Mouse (Mus musculus): ENCODE data around the gene Mylk. TPM values are rescaled to one million over a fixed set of nuclear protein-coding genes. Genes with fewer than 3 reads are reported as not detected.

The Mylk gene
- polyA plus RNA-seq, 1 experiment from 2014 or later = 4.4 TPM

- 66% methylated on average over 5 of the region's 5 CpGs for WGBS
- H3K4me2 ChIP-seq = no peak overlapping the region
- no peak overlapping the region for H3K27ac ChIP-seq (ENCODE audit: low read depth, low read length)
- no peak for ATAC-seq (replicated peaks; ENCODE audit: low FRiP score)
- peaks cover 29% of the 10 kb centered on the region for H3K4me1 ChIP-seq (replicated peaks; ENCODE audit: control insufficient read depth, insufficient read depth, low read length)
- no peaks in the 10 kb centered on the region for H3K27me3 ChIP-seq (replicated peaks; ENCODE audit: control insufficient read depth, insufficient read depth, low read length)
- H3K9me3 ChIP-seq (ENCODE audit: control insufficient read depth, low read length) = no peaks in the 10 kb centered on the region
- no peak overlapping the region for H3K9ac ChIP-seq (ENCODE audit: low read depth, low read length)
- no peak for DNase-seq (ENCODE audit: low spot score)
- no peak overlapping the region for H3K4me3 ChIP-seq (ENCODE audit: low read depth, low read length)
- no peaks in the 10 kb centered on the region for H3K36me3 ChIP-seq (ENCODE audit: control insufficient read depth, insufficient read depth, low read length)
Measured at GRCm38 (mm10) chr16:34940363-34940762, 195.4 kb downstream of the Mylk start.

DNA sequence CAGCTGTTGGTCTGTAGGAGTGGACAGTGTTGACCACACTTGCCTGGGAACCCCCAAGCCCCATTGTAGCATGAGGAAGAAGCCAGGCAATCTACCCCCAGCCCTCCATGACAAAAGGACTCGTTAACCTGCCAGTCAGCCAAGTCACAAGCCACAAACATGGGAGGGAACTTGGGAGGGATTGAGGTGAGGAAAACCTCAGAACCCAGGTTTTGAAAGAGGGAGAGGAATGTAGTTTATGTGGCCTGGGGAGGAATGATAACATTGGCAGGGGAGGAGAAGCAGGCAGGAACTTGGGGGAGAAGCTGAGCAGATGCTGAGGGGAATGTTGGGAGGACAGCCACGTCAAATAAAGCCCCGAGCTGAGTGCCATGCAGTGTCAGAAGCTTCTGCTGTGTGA, 196.9 kb downstream of the Mylk start:
- no peak overlapping the region for H3K27ac ChIP-seq (ENCODE audit: low read depth, low read length)
- H3K36me3 ChIP-seq (ENCODE audit: control insufficient read depth, insufficient read depth, low read length) = no peaks in the 10 kb centered on the region
- 30% methylated on average over 3 of the region's 3 CpGs for WGBS
- H3K4me2 ChIP-seq = no peak overlapping the region
- DNase-seq (ENCODE audit: low spot score) (no peak), ATAC-seq (replicated peaks; ENCODE audit: low FRiP score) (no peak)
- no peak overlapping the region for H3K9ac ChIP-seq (ENCODE audit: low read depth, low read length)
- H3K4me1 ChIP-seq (replicated peaks; ENCODE audit: control insufficient read depth, insufficient read depth, low read length) = peaks cover 20% of the 10 kb centered on the region
- H3K9me3 ChIP-seq (ENCODE audit: control insufficient read depth, low read length) = no peaks in the 10 kb centered on the region
- H3K4me3 ChIP-seq (ENCODE audit: low read depth, low read length) = no peak overlapping the region
- H3K27me3 ChIP-seq (replicated peaks; ENCODE audit: control insufficient read depth, insufficient read depth, low read length) = no peaks in the 10 kb centered on the region

GRCm38 (mm10) chr16:34946301-34946700, 201.3 kb downstream of the Mylk start:
- no peaks in the 10 kb centered on the region for H3K4me1 ChIP-seq (replicated peaks; ENCODE audit: control insufficient read depth, insufficient read depth, low read length)
- H3K27me3 ChIP-seq (replicated peaks; ENCODE audit: control insufficient read depth, insufficient read depth, low read length) = no peaks in the 10 kb centered on the region
- no peak overlapping the region for H3K9ac ChIP-seq (ENCODE audit: low read depth, low read length)
- DNase-seq (ENCODE audit: low spot score) = no peak
- no peak overlapping the region for H3K4me2 ChIP-seq
- 87% methylated on average over 3 of the region's 3 CpGs for WGBS
- no peaks in the 10 kb centered on the region for H3K36me3 ChIP-seq (ENCODE audit: control insufficient read depth, insufficient read depth, low read length)
- no peaks in the 10 kb centered on the region for H3K9me3 ChIP-seq (ENCODE audit: control insufficient read depth, low read length)
- ATAC-seq (replicated peaks; ENCODE audit: low FRiP score) = no peak
- no peak overlapping the region for H3K27ac ChIP-seq (ENCODE audit: low read depth, low read length)
- H3K4me3 ChIP-seq (ENCODE audit: low read depth, low read length) = no peak overlapping the region

GRCm38 (mm10) chr16:34950935-34951334, 205.9 kb downstream of the Mylk start:
- Histone ChIP-seq H3K9me3 (ENCODE audit: control insufficient read depth, low read length) (peaks cover 3% of the 10 kb centered on the region; the same call in 1 of the 2 replicates), H3K9ac (ENCODE audit: low read depth, low read length) (no peak overlapping the region), H3K27ac (ENCODE audit: low read depth, low read length) (no peak overlapping the region), H3K4me2 (no peak overlapping the region), H3K4me1 (replicated peaks; ENCODE audit: control insufficient read depth, insufficient read depth, low read length) (no peaks in the 10 kb centered on the region), H3K36me3 (ENCODE audit: control insufficient read depth, insufficient read depth, low read length) (peaks cover 6% of the 10 kb centered on the region; the same call in 1 of the 2 replicates), H3K4me3 (ENCODE audit: low read depth, low read length) (no peak overlapping the region), H3K27me3 (replicated peaks; ENCODE audit: control insufficient read depth, insufficient read depth, low read length) (no peaks in the 10 kb centered on the region)
- ATAC-seq (replicated peaks; ENCODE audit: low FRiP score) (no peak), DNase-seq (ENCODE audit: low spot score) (no peak)
- WGBS = 56% methylated on average over 9 of the region's 9 CpGs

GRCm38 (mm10) chr16:34952254-34952653, 207.2 kb downstream of the Mylk start:
- WGBS = 46% methylated on average over 5 of the region's 5 CpGs
- ATAC-seq (replicated peaks; ENCODE audit: low FRiP score) (no peak), DNase-seq (ENCODE audit: low spot score) (no peak)
- H3K4me1 ChIP-seq (replicated peaks; ENCODE audit: control insufficient read depth, insufficient read depth, low read length) = 0 out of 2 replicates have a peak, but pooled peaks cover 3% of the 10 kb centered on the region
- no peaks in the 10 kb centered on the region for H3K27me3 ChIP-seq (replicated peaks; ENCODE audit: control insufficient read depth, insufficient read depth, low read length)
- H3K27ac ChIP-seq (ENCODE audit: low read depth, low read length) = no peak overlapping the region
- H3K4me2 ChIP-seq = no peak overlapping the region
- H3K4me3 ChIP-seq (ENCODE audit: low read depth, low read length) = no peak overlapping the region
- H3K9ac ChIP-seq (ENCODE audit: low read depth, low read length) = no peak overlapping the region
- peaks cover 3% of the 10 kb centered on the region; the same call in 1 of the 2 replicates for H3K9me3 ChIP-seq (ENCODE audit: control insufficient read depth, low read length)
- H3K36me3 ChIP-seq (ENCODE audit: control insufficient read depth, insufficient read depth, low read length) = peaks cover 6% of the 10 kb centered on the region; the same call in 1 of the 2 replicates

- no peaks in the 10 kb centered on the region for H3K27me3 ChIP-seq (replicated peaks; ENCODE audit: control insufficient read depth, insufficient read depth, low read length)
- no peak overlapping the region for H3K4me2 ChIP-seq
- H3K9me3 ChIP-seq (ENCODE audit: control insufficient read depth, low read length) = peaks cover 3% of the 10 kb centered on the region; the same call in 1 of the 2 replicates
- H3K36me3 ChIP-seq (ENCODE audit: control insufficient read depth, insufficient read depth, low read length) = peaks cover 6% of the 10 kb centered on the region; the same call in 1 of the 2 replicates
- DNase-seq (ENCODE audit: low spot score) (no peak), ATAC-seq (replicated peaks; ENCODE audit: low FRiP score) (peak; percentile 41; the same call in 1 of the 2 replicates)
- no peak overlapping the region for H3K4me3 ChIP-seq (ENCODE audit: low read depth, low read length)
- no peak overlapping the region for H3K27ac ChIP-seq (ENCODE audit: low read depth, low read length)
- 0 out of 2 replicates have a peak, but pooled peaks cover 3% of the 10 kb centered on the region for H3K4me1 ChIP-seq (replicated peaks; ENCODE audit: control insufficient read depth, insufficient read depth, low read length)
- H3K9ac ChIP-seq (ENCODE audit: low read depth, low read length) = no peak overlapping the region
- 49% methylated on average over 3 of the region's 3 CpGs for WGBS
Measured at GRCm38 (mm10) chr16:34952798-34953197, 207.8 kb downstream of the Mylk start.

DNA sequence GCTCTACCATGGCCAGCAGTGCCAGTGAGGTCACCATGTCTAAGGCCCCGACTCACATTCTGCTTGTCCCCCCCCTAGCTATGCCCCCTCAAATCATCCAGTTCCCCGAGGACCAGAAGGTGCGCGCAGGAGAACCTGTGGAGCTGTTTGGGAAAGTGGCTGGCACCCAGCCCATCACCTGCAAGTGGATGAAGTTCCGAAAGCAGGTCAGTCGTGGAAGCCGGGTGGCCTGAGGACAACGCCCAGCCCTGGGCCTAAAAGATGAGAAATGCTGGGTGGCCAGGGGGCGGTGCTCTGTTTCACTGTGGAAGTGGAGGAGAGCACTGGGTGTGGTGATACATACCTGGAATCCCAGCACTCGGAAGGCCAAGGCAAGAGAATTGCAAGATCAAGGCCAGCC, 208.5 kb downstream of the Mylk start:
- Histone ChIP-seq H3K27me3 (replicated peaks; ENCODE audit: control insufficient read depth, insufficient read depth, low read length) (no peaks in the 10 kb centered on the region), H3K4me2 (no peak overlapping the region), H3K27ac (ENCODE audit: low read depth, low read length) (no peak overlapping the region), H3K9me3 (ENCODE audit: control insufficient read depth, low read length) (peaks cover 3% of the 10 kb centered on the region; the same call in 1 of the 2 replicates), H3K36me3 (ENCODE audit: control insufficient read depth, insufficient read depth, low read length) (peaks cover 6% of the 10 kb centered on the region; the same call in 1 of the 2 replicates), H3K4me3 (ENCODE audit: low read depth, low read length) (no peak overlapping the region), H3K4me1 (replicated peaks; ENCODE audit: control insufficient read depth, insufficient read depth, low read length) (0 out of 2 replicates have a peak, but pooled peaks cover 3% of the 10 kb centered on the region), H3K9ac (ENCODE audit: low read depth, low read length) (no peak overlapping the region)
- no peak for ATAC-seq (replicated peaks; ENCODE audit: low FRiP score)
- DNase-seq (ENCODE audit: low spot score) = no peak
- WGBS = 88% methylated on average over 10 of the region's 10 CpGs

DNA sequence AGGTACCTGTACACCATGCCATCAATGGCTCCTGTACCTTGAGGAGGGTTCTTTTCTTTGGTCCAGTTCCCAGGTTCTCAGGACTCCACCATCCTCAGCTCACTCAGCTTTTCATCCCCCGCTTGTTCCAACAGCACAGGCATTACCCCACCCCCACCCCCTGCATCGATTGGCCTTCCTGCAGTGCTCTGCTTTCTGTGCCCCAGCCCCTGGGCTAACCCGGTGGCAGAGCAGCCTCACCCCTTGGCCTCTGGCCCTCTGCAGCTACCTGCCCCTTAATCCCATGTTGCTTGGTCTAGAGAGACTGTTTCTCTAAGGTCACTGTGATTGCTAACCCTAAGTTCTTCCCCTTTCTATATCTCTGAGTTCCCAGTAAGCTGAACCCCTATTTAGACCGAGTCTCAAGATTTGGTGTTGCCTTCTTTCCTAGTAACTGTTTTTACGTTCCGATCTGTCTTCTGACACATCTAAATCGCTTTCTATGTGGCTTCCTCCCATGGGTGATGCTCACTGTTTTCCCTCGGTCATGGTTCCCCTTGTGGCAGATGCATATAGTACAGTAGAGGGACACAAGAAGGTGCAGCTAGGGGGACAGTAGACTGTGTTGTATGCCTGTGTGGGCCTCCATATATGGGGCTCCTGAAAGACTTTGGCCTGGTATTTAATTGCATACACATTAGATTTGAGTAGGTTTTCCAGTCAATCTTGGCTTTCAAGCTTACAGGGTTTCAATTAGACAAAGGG, 212.6 kb downstream of the Mylk start:
- 67% methylated on average over 8 of the region's 8 CpGs for WGBS
- Histone ChIP-seq H3K4me3 (ENCODE audit: low read depth, low read length) (no peak overlapping the region), H3K4me2 (no peak overlapping the region), H3K4me1 (replicated peaks; ENCODE audit: control insufficient read depth, insufficient read depth, low read length) (peaks cover 10% of the 10 kb centered on the region; the same call in 1 of the 2 replicates), H3K27me3 (replicated peaks; ENCODE audit: control insufficient read depth, insufficient read depth, low read length) (no peaks in the 10 kb centered on the region), H3K36me3 (ENCODE audit: control insufficient read depth, insufficient read depth, low read length) (peaks cover 6% of the 10 kb centered on the region; the same call in 1 of the 2 replicates), H3K27ac (ENCODE audit: low read depth, low read length) (no peak overlapping the region), H3K9ac (ENCODE audit: low read depth, low read length) (no peak overlapping the region), H3K9me3 (ENCODE audit: control insufficient read depth, low read length) (peaks cover 3% of the 10 kb centered on the region; the same call in 1 of the 2 replicates)
- ATAC-seq (replicated peaks; ENCODE audit: low FRiP score) = no peak
- DNase-seq (ENCODE audit: low spot score) = no peak

DNA sequence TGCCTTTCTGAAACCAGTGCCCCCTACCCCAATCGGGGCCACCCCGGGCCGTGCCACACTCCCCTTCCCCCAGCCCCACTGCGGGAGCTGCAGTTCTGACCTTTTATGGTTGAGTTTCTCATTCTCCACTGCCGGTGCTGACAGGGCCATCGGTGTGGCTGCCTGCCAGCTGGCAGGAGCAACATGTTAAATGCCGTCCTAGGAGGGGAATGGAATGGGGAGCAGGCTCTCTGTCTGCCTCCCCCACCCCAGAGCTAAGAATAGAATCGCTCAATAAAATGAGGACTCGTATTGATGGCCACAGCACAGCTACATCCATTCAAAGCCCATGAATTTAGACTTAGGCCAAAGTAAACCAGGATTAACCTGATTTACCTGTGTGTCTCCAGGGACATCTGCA, 213.7 kb downstream of the Mylk start:
- Histone ChIP-seq H3K27me3 (replicated peaks; ENCODE audit: control insufficient read depth, insufficient read depth, low read length) (no peaks in the 10 kb centered on the region), H3K9me3 (ENCODE audit: control insufficient read depth, low read length) (peaks cover 3% of the 10 kb centered on the region; the same call in 1 of the 2 replicates), H3K9ac (ENCODE audit: low read depth, low read length) (no peak overlapping the region), H3K4me1 (replicated peaks; ENCODE audit: control insufficient read depth, insufficient read depth, low read length) (peaks cover 10% of the 10 kb centered on the region; the same call in 1 of the 2 replicates), H3K4me2 (no peak overlapping the region), H3K4me3 (ENCODE audit: low read depth, low read length) (no peak overlapping the region), H3K27ac (ENCODE audit: low read depth, low read length) (no peak overlapping the region), H3K36me3 (ENCODE audit: control insufficient read depth, insufficient read depth, low read length) (peaks cover 6% of the 10 kb centered on the region; the same call in 1 of the 2 replicates)
- no peak for ATAC-seq (replicated peaks; ENCODE audit: low FRiP score)
- 59% methylated on average over 9 of the region's 9 CpGs for WGBS
- DNase-seq (ENCODE audit: low spot score) = no peak
